Mouse (Mus musculus) embryonic fibroblast, embryonic 13.5 days (primary cell): ENCODE measurements around the gene Zswim8.

Source experiments
- CTCF ChIP-seq: IDR thresholded peaks from 2 replicates; pipeline ENCODE4 v1.5.1; 2011; ENCODE audit warnings: mild to moderate bottlenecking, control low read depth, low read length, moderate library complexity, borderline replicate concordance; ENCODE audit not compliant: insufficient read depth
- POLR2A ChIP-seq: IDR thresholded peaks from 2 replicates; pipeline ENCODE4 v1.6.1; 2011; ENCODE audit warnings: low read depth, mild to moderate bottlenecking, control low read depth, low read length, moderate library complexity

DNA sequence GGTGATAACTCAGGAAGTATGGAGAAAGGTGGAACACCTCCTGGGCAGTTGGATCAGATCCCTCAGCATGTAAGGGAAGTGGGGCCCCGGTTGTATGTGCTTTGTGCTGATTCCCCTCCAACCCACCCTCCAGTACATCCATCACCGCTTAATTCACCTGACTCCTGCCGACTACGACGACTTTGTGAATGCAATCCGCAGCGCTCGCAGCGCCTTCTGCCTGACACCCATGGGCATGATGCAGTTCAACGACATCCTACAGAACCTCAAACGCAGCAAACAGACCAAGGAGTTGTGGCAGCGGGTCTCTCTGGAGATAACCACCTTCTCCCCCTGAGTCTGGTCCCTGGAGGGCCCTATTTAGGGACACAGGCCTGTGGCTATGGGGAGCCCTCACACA lies 15.7 kb downstream of the Zswim8 start:
- TF ChIP-seq CTCF: no peak
- no peak for TF ChIP-seq POLR2A
